Mouse (Mus musculus): ENCODE data around the gene Gab2.

Gene Gab2

GRCm38 (mm10) chr7:97084181-97084580, 2.8 kb downstream of the Gab2 start:
- CTCF ChIA-PET: interaction anchor here in 1 of 4 experiments (0.6 to 1.5 kb wide), 2 partner anchors 105 to 114 kb away, joined by 3 to 4 read pairs; no protein-coding TSS in a partner anchor
- POLR2A ChIA-PET: interaction anchor here in 1 of 4 experiments (0.9 kb wide), 1 partner anchor 287 kb away, joined by 3 read pairs; the partner anchor contains the start of gene Alg8

- ChIA-PET POLR2A (interaction anchor here in 2 of 4 experiments (0.7 to 1.3 kb wide), 3 partner anchors 102 to 286 kb away, joined by 3 to 5 read pairs (median 4); partner anchors contain the start of gene Alg8 (in 1 of the 2)), CTCF (interaction anchor here (0.6 to 1.3 kb wide), 15 partner anchors 8 to 1056 kb away, joined by 3 to 5 read pairs (median 3); no protein-coding TSS in a partner anchor)
Measured at GRCm38 (mm10) chr7:97085291-97085690, 3.9 kb downstream of the Gab2 start.

DNA sequence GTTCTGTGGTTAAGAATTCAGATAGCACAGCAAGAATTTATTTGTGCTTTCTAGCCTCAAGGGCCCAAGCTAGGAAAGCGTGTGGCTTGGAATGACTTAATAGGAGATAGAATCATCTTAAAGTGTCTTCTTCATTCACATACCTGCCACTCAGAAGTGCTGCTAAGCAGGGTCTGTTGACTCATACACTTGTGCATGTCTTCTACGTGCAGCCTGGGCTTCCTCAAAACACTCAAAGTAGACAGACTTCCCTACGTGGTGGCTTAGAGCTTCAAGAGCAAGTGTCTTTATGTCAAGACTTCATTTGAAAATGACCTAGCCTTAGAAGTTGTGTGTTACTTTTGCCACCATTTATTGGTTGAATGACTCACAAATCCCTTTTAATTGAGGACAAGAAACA, 12.9 kb downstream of the Gab2 start:
- CTCF ChIA-PET: interaction anchor here in 2 of 4 experiments (0.9 to 1.8 kb wide), 2 partner anchors 9 to 203 kb away, joined by 3 to 9 read pairs (median 4); no protein-coding TSS in a partner anchor
- POLR2A ChIA-PET: no interaction called here

DNA sequence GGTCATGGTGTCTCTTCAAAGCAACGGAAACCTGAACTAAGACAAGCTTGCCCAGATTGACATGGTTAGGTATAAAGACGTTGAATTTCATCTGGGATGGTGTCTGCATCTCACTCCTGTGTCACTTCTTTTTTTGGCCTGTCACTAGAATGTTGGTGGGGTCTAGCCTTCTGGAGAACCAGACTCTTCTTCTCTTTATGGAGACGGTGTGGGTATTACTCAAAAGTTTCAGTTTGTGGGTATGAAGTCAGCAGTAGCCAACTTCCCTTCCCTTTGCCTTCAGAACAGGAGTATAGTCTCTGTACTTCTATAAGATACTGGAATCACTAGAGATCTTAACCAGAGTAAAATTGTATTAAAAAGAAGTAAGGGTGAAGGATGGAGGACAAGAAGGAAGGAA, 26.7 kb downstream of the Gab2 start:
- ChIA-PET CTCF (no interaction called here), POLR2A (no interaction called here)

DNA sequence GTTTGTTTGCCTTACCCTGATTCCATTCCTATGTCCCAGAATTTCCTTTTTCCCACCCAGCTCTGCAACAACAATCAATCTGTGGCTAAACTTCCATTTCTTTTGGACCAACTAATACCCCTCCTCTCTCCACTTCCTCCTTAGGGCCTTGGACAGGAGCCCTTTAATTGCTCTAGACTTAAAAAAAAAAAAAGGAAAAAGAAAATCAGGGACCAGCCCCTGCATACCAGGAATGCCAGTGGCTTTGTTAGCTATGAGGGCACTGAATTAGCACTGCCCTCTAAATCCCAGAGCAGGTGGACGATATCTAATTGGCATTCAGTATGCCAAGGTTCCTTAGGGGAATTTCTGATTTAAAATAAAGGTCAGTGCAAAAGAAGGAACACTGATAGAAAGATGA, 47.6 kb downstream of the Gab2 start:
- POLR2A ChIA-PET: no interaction called here
- CTCF ChIA-PET: interaction anchor here in 1 of 4 experiments (0.7 kb wide), 1 partner anchor 168 kb away, joined by 3 read pairs; no protein-coding TSS in a partner anchor

DNA sequence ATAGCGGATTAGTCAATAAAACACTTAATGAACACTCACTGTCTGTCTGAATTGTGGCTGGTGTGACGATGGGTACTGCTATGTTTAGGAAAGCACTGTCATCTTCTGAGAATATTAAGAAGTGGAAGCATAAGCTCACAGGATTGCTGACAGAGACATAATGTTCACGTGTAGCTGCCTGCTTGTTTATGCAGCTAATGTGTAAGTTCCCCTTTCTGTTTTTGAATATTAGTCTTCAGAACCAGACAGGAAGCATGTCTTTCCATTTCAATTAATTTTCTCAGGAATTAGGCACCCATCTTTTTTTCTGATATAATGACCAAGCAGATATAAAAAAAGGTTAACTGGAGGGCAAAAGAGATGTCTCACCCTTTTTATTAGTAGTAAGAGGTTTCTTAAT, 55.1 kb downstream of the Gab2 start:
- ChIA-PET CTCF (no interaction called here), POLR2A (no interaction called here)

DNA sequence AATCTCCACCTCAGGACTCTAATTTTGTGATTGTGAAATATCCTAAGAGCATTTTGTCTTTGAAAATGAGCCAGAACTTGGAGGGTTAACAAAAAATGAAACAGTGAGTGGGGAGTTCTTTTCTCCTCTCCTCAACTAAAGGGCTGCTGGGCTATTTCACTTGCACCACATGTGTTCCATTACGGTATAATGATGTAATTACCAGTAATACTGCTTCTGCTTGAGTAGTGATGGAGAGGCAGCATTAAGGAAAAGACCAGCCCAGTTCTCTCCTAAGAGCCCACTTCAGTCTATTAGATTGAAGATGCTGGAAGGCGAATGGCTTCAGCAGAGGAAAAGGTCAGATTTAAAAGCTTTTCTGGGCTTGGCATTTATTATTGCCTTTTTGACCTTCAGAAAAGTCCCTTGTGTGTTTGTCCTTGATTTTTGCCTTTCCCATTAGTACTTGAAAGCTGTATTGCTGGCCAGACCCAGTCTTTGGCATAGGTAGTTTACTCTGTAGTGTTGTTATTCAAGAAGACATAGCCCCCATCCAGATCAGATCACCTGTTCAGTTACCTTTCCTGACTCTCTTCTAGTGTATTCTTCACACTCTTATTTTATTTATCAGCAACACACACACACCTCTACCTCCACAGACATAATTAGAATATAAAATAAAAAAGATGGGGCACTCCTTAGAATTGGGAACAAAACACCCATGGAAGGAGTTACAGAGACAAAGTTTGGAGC, 69.9 kb downstream of the Gab2 start:
- ChIA-PET CTCF (no interaction called here), POLR2A (no interaction called here)

GRCm38 (mm10) chr7:97154756-97155487, 73.5 kb downstream of the Gab2 start:
- CTCF ChIA-PET: interaction anchor here in 1 of 4 experiments (0.6 to 0.9 kb wide), 2 partner anchors 143 to 153 kb away, joined by 3 to 4 read pairs; no protein-coding TSS in a partner anchor
- POLR2A ChIA-PET: interaction anchor here in 1 of 4 experiments (0.6 kb wide), 1 partner anchor 216 kb away, joined by 3 read pairs; no protein-coding TSS in a partner anchor

DNA sequence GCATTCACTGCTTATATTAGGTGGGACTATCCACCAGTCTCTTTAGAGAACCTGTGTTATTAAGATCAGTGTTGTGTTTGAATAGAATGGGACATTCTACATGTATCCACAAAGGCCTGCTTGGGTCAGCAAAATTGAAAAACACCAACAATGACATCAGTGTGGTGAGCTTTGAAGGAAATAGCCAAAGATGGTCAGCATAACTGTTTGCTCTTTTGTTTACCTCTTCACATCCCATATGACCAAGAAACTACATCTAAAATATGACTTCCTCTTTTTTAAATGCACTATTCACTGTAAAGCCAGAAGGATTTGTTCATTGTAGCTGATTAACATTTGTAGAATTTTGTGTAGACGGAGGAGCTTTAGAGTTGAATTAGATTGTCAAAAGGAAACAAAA, 82.9 kb downstream of the Gab2 start:
- ChIA-PET POLR2A (interaction anchor here in 1 of 4 experiments (1.3 kb wide), 1 partner anchor 10 kb away, joined by 3 read pairs; no protein-coding TSS in a partner anchor), CTCF (no interaction called here)

- ChIA-PET POLR2A (interaction anchor here in 1 of 4 experiments (0.6 kb wide), 1 partner anchor 957 kb away, joined by 4 read pairs; no protein-coding TSS in a partner anchor), CTCF (no interaction called here)
Measured at GRCm38 (mm10) chr7:97171089-97171488, 89.7 kb downstream of the Gab2 start.

DNA sequence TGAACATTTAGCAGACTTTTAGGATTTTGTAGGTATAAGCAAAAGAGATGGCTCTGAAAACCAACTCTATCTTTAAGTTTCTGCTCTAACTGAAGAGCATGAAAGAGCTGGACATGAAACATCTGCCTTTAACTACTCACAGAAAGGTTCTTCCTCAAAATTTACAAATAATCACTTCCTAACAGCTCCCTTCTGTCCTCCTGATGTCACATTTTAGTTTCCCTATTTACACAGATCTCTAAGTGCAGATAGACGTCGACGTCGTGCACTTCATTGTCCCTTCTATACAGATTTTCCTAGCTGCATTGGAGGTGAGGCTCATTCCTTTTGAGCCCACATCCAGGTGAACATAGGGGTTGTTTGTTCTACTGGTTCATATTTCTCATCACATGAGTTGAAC, 90.3 kb downstream of the Gab2 start:
- ChIA-PET CTCF (no interaction called here), POLR2A (interaction anchor here in 1 of 4 experiments (0.6 kb wide), 1 partner anchor 958 kb away, joined by 4 read pairs; no protein-coding TSS in a partner anchor)

DNA sequence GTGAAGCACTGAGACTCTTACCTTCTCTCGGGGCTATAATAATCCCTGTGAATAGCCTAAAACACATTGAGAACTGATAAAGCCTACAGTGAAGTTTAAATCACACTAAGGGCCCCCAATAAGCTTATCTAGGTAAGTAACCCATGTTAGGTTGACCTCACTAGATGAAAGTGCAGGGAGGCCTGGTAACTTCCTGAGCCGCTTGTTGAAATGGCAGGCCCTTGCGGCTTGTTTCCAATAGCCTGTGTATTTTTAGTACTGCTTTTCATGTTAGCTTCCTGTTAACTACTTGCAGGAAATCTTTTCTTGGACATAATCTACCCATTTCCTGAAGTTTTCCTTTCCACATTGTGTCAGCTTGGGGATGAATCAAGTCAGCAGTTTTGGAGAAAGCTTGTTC, 90.7 kb downstream of the Gab2 start:
- ChIA-PET CTCF (no interaction called here), POLR2A (no interaction called here)

DNA sequence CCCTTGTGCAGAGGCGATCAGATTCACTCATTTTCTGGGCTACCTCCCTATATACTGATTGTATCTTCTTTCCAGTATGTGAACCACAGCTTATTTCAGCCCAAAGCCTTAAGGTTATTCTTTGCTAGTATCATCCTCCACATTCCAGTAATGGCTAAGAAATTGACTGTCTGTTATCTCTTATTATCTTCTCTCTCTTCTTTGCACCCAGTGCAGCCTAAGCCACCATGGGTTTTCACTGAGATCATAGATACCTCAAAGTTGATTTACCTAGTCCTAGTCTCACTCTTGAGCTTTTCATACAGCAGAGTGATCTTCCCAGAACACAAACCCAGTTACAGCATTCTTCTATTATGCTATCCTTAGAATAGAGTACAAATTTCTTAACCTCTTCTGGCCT, 100.5 kb downstream of the Gab2 start:
- POLR2A ChIA-PET: interaction anchor here in 1 of 4 experiments (0.5 kb wide), 1 partner anchor 97 kb away, joined by 5 read pairs; no protein-coding TSS in a partner anchor
- CTCF ChIA-PET: interaction anchor here in 2 of 4 experiments (0.5 to 1.2 kb wide), 2 partner anchors 116 to 890 kb away, joined by 3 to 8 read pairs; no protein-coding TSS in a partner anchor

DNA sequence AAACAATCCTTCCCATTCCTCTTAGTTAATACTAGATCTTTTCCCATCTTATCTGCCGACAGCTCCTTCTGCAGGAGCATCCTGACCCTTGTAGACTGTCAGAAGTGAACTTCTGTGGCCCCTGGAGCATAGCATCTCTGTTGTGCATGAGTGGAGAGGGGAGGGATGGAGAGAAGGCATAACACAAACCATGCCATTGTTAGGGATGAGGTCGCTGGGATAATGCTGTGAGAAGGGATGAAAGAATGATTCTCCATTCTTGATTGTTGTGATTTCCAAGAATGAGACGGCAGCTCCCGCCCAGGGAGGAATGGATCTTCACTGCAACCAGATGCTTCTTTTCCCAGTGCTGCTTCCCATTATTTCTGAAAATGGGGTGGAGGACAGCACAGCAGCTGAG, 102.0 kb downstream of the Gab2 start:
- ChIA-PET POLR2A (no interaction called here), CTCF (no interaction called here)

DNA sequence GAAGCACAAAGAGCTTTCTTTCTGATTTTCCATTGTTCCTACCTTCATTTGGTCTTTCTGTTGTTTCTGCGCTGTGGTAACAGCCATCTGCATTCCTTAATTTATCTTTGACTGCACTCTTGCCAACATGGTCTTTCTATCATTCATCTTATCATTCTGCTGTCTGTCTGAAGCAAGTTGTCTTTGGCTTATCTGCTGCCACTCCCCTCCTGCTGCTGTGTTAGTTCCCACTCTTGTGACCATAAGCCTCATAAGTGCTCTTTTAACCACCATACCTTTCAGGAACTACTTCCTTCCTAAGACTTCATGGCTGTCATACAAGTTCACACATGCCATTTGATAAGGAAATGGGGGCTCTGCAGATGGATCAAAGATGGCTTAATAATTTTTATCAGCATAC, 102.6 kb downstream of the Gab2 start:
- CTCF ChIA-PET: no interaction called here
- POLR2A ChIA-PET: interaction anchor here in 1 of 4 experiments (1.3 kb wide), 1 partner anchor 25 kb away, joined by 3 read pairs; no protein-coding TSS in a partner anchor

DNA sequence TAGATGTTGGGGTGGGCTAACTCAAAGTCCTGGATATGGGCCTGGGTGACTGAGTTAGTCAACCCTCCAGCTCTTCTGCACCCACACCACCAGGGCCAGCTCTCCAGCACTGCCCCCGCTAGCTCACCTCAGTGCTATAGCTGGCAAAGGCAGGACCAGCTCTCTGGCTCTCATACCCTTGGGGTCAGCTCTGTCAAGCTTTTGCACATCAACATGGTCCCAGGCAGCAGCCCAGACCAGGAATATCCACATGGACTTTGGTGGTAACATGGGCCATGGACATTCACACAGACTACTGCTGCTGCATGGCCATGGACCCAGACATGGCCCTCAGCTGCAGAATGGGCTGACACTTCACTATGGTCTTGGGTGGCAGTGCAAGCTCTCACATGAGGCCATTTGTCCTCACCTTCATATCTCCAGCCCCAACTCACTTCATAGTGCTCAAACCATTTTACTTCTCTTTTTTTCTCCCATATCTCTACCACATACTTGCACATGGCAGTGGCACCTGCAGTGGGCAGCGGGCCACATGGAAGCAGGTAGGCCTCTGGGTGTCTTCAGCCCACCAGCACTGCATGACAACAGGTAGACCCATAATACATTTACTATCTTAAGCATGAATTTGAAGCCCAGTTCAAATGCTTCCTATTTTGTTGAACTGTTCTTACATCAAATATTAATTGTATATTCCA, 106.1 kb downstream of the Gab2 start:
- CTCF ChIA-PET: no interaction called here
- POLR2A ChIA-PET: no interaction called here

- ChIA-PET CTCF (interaction anchor here in 1 of 4 experiments (1.2 kb wide), 1 partner anchor 109 kb away, joined by 3 read pairs; no protein-coding TSS in a partner anchor), POLR2A (no interaction called here)
Measured at GRCm38 (mm10) chr7:97189116-97189515, 107.7 kb downstream of the Gab2 start.

DNA sequence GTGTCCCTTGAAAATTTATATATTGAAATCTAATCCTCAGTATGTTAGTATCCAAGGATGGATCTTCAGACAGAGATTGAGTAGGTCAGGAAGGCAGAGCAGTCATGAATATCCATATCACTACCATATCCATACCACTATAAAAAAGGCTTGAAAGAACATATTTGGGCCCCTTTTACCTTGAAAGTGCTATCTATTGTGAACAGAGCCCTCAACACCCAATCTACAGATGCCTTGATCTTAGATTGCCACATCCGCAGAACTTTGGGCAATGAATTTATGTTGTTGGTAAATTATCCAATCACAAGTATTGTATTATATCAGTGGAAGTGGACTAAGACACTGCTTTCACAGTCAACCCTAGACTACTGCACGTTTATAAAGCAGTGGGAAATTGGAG, 122.5 kb downstream of the Gab2 start:
- ChIA-PET POLR2A (no interaction called here), CTCF (interaction anchor here in 1 of 4 experiments (0.5 kb wide), 1 partner anchor 163 kb away, joined by 3 read pairs; no protein-coding TSS in a partner anchor)

All from embryonic stem cell, embryonic (primary cell).